Mouse (Mus musculus) C2C12 (cell line): ENCODE data around the gene Akap12.

Experiments
- CEBPB ChIP-seq: IDR thresholded peaks from one replicate; pipeline ENCODE4 v1.6.1; 2011; ENCODE audit warnings: low read depth, mild to moderate bottlenecking, control low read depth, moderate library complexity
- CTCF ChIP-seq: IDR thresholded peaks from one replicate; pipeline ENCODE4 v1.5.1; 2011; ENCODE audit not compliant: control insufficient read depth, insufficient read depth, insufficient read length
- MAX ChIP-seq: IDR thresholded peaks from one replicate; pipeline ENCODE4 v1.6.1; 2011; ENCODE audit warnings: mild to moderate bottlenecking, control low read depth
- MYOD1 ChIP-seq: IDR thresholded peaks from one replicate; pipeline ENCODE4 v1.6.1; 2011; ENCODE audit warnings: low read depth; ENCODE audit not compliant: control insufficient read depth, insufficient read length
- MYOG ChIP-seq: IDR thresholded peaks from one replicate; pipeline ENCODE4 v1.6.1; 2011; ENCODE audit not compliant: control insufficient read depth, insufficient read length; ENCODE audit errors: extremely low read depth

DNA sequence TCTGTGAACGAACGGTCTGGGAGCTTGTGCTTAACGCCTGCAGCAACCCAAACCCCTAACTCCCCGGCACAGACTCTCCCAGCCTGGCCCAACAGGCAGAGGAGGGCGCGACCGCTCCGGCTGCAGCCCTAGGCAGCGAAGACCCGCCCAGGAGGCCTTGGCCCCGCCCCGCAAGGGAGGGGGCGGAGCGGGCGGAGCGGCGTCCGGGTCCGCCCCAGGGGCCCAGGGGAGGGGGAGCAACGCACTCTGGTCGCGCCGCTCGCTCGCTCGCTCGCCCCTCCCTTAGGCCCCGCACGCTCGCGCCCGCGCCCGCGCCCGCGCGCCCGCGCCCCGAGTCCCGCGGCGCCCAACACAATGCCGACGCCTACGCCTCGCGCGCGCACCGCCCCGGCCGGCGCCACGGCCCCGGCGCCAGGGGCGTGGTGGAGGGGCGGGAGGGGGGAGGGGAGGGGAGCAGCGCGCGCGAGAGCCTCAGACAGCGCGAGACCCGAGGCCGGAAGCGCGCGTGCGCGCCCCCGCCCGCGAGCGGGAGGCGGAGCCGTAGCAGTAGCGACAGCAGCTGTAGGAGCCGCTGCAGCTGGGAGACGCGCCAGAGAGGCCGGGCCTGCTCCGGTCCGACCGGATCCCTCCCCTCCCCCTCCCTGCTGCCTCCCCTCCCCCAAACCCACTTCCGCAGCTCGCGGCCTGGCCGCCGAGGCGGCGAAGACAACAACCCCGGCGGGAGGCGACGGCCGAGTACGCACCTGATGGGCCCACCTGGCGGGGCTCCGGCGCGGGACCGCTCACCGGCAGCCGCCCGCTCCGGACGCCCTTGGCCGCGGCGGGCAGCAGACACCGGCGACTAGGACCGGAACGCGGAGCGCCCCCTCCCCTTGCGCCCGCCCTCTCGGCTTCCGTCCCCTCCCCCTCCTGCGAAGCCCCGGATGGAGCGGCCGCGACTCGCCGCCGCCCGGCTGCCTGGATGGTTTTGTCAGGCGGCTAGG is 120.7 kb downstream of the Akap12 start:
- TF ChIP-seq CTCF (no peak), MAX (no peak), MYOG (no peak), MYOD1 (no peak), CEBPB (no peak)
